Mouse (Mus musculus): ENCODE data around the gene Surf6.

- TF ChIP-seq POLR2A (IDR thresholded peaks at IDR 0.05; ENCODE audit: borderline replicate concordance, extremely low read depth, insufficient read depth, insufficient read length, poor library complexity, severe bottlenecking) (no peak), CTCF (IDR thresholded peaks at IDR 0.05; ENCODE audit: borderline replicate concordance, extremely low read depth, insufficient read depth, insufficient read length) (no peak)
These were observed 47.7 kb upstream of the Surf6 start for GRCm38 (mm10) chr2:26950411-26950810.
